Mouse (Mus musculus): ENCODE measurements at regions not wholly inside any gene's neighbourhood (a gene's known extent, or its start where the extent isn't known, plus 50 kb on each side); places are given as distances from the start of the nearest gene placed in this dataset.

DNA sequence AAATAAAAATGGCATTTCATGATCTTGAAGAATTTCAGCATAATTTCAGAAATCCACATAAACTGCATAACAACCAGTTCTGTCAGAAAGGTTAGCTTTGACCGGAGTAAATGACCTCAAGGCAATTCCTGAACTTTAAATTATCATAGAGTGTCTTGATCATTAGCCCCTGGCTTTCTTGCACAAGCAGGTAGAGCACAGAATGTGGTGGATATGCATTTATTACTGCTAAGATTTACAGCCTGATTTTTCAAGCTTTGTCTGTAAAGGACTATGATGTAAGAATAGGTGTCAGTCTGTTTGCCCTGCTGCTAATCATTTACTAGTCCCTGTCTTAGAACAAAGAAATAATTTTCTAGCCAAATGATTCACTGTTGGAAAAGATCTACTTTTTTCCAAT is 347.3 kb downstream of the Ppp1r3a start:
- no peak for DNase-seq (ENCODE audit: low read depth, low spot score)

DNA sequence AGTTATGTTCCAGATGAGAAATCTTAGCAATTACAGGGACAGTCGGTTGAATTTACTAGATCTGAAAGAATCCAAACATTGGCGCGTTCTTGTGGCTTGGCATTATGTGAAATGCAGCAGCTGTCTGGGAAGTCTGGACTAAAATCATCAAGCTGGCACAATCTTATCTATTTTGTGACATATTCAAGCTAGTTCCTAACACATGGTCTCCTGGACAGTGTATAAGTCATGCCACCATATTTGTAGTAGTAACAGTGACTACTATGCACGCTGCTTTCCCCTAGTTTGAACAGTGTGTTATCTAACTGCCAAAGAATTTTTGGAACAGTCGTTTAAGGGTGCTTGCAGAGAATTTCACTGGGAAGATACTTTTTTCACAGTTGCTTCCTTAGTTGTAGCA is 396.8 kb downstream of the Ppp1r3a start:
- DNase-seq (ENCODE audit: low read depth, low spot score), result peak; percentile 53

Data from brain, adult 2 months (tissue).